Mouse (Mus musculus) WW6 (cell line): ENCODE measurements at regions not wholly inside any gene's neighbourhood (a gene's known extent, or its start where the extent isn't known, plus 50 kb on each side); places are given as distances from the start of the nearest gene placed in this dataset.

Source experiments
- DNase-seq: peaks from one replicate; pipeline ENCODE4 v3.0.0-alpha.2; 2013; ENCODE audit warnings: low read depth, low spot score

DNA sequence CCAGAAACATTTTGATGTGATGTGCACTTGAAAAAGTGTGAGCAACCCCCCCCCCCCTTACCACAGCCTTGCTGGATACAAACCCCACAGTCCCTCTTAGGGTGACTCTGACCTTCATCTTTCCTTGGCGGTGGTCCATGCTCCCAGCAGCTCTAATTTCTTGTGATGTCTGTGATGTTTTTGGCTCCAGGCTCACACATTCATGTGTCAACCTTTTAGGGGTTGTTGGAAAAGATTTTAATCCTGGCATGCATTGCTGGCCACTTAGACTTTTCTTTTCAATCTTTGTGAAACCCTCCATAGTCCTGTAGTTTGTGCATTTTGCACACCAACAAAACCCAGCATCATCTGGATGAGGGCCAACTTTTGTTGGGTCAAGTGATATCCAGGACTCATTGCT is 134.9 kb upstream of the Igfbp3 start:
- DNase-seq = no peak

DNA sequence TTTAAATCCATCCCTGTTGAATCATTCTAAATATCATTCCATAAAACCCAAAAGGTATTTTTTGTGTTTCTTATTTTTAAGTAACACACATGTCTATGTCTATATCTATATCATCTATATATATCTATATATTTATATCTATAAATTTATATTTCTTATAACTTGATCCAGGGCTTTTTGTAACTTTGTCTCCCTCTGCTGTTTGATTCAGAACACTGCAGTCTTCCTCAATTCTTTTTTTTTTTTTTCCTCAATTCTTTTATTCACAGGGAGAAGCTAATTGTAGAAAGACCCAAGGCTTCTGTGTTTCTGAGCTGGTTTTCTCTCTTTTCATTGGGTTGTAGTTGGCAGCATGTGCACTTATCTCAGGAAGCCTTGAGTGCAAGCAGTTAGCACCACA is 124.1 kb upstream of the Igfbp3 start:
- DNase-seq = no peak

DNA sequence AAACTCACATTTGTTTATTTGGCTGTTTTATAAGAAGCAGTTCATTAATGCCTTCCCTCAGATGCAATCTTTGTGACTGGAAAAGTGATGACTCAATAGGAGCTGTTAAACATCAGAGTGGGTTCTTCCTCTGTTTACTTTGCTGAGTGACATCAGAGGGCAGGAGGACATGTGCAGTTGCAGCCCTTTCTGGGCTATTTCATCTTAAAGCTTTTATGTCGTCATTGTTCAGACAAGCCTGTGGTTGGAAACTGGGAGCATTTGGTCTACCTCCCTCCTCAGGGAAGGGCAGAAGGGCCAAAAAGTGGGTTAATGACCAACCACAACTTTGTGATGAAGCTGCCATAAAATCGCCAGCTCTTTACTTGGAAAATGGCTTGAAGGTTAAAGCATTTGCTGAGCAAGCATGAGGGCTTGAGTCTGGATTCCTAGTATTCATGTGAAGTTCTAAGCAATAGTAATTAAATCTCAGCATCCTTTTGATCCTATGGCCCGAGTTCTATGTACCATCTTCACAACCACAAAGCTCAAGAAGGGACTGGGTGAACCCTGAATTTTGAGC is 103.8 kb upstream of the Igfbp3 start:
- DNase-seq = no peak

DNA sequence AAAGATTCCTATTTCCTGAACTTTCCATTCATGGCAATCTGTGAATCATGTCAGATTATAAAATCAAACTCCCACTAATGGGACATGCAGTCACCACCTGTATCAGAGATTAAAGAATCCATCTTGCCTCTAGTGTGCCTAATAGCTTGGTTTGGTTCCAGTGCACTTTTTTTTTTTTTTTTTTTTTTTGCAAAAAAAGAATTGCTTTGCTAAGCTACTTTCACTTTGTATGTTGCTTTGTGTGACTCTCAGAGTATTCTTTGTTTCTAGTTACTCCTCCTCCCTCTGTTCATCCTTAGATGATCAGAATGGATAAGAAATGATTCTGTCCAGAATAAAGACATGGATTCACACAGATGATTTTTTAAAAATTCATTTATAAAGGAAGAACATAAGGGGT is 82.5 kb upstream of the Igfbp3 start:
- no peak for DNase-seq

DNA sequence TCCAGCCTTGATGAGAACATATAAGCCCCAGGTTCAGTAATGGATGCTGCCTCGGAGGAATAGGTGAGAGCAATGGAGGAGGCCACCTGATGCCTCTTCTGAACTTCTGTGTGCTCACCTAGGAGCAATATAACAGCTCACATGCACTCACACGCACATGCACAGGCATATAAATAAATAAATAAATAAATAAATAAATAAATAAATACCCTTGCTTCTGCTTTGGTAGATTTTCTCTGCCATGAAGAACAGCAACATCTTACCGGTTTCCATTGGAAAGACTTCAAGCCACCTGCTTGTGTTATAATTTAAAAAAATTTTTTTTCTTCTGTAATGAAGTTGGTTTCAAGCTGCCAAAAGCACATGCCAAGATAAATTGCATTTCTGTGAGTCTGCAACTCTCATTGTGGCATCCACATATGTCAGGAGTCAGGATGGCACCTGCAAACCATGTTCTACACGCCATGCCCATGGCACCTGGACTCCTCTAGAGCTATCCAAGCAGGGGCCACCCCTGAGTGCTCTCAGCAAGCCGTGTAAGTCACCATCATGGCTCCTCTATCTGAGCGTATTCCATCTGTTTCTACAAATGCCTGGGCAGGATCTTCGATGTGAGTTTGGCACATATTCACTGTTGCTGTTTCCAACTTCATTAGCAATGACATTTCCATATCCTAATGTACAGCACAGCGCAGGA is 75.7 kb upstream of the Igfbp3 start:
- no peak for DNase-seq

DNA sequence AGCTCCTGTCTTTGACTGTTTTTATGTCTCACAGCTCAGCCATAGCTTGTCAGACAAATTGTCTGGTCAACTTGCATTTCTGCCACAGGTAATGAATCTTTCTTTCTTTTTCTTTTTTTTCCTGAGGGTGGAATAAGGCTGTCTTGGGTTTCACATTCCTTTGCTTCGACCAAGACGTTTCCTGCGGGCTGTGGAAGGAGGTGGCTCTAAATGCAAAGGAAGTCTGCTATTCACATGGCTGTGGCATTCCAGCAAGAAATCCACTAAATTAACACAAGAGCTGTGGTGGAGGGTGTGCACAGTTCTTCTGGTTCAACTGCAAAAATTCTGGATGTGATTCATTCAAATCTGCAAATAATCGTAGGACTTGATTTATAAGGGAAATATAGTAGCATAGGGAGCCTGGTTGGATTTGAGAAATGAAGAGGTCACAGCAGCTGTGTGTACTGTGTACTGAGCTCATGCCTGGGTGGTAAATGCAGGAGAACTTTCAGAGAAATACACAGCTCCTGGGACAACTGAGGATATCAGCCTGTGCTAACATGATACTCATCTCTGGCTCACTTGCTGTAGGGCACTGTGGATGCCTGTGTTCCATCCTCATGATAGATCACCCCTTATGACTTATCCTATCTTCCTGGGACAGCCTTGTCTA is 71.2 kb upstream of the Igfbp3 start:
- DNase-seq = no peak

DNA sequence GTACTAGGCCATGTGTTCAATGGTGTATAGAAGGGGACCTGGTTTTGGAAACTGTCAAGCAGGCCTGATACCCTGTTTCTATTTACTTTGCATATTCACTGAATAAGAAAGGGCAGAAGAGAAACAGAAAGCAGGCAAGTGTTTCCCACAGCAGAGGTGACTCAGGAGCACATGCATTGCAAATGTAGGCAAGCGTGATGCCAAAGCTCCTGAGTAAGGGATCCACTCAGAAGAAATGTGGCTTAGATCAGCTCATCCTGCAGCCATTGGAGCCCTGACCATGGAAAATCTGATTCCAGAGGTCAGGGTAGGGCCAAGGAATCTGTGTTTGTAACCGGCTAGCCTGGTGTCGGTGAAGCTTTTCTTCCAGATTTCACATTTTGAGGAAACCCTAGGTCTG is 69.3 kb upstream of the Igfbp3 start:
- DNase-seq = no peak

DNA sequence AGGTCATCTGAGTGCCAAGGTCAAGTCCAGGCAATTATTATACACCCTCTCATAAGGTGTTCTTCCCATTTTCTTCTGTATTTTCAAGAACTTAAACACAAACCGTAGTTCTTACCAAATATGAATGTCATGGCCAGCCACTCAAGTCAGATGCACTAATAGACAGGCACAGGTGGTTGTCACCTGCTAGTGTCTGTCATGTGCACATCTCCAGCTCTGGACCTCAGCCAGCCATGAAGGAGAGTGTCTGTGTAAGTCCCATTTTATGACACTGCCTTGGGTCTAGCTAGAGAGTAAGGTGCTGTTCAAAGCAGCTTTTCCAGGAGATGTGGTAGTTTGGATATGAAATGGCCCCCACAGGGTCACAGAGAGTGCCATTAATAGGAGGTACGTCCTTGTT is 68.5 kb upstream of the Igfbp3 start:
- DNase-seq = no peak

DNA sequence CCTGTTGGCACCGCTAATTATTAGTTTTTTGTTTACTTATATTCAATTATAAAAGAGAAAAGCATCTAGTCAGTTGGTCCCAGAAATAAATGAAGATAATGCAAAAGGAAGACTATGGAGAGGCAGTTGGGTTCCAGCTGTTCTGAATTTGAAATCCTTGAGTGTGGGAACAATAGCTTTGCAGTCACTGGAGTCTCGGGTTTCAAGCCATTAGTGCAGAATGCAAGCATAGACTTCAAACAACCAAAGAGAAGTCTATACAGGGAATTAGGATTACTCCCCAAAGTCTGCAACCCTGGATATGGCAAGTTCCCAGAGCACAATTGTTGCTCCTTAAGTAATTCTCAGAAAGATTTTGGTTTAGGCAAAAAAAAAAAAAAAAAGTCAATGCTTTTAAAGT is 67.9 kb upstream of the Igfbp3 start:
- no peak for DNase-seq

DNA sequence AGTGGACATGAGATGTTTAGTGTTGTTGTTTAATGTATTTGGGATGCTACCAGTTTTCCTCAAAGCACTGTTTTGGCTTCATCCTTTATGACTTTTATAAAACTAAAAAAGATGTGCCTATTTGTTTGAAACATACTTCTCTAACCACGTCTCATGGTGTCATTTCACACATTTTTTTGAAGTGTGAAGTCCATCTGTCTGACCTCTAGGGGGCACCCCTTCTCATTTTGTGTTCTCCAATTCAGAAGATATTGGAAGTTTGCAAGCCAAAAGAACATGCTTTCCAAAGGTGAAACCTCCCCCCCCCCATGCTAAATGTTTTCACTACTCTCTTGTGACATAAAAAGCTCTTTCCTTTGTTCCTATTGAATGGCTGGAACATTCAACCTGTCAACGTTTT is 66.2 kb upstream of the Igfbp3 start:
- DNase-seq = no peak

DNA sequence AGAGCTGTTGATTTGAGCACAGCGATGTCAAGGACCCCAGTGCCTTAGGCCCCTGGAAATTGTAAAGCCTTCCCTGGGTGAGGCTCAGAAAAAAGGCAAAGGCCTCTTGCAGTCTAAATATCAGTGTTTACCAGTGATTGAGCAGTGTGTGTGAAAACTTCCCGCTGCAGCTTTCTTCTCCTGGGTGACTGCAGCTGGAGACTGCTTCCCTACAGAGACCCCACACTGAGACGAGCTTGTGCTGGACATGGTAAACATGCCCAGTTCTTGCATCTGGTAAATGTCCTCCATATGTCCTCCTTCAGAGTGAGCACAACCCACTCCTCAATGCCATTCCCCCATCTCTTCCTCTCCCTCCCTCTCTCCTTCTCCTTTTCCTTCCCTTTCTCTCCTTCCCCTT is 58.8 kb upstream of the Igfbp3 start:
- no peak for DNase-seq

DNA sequence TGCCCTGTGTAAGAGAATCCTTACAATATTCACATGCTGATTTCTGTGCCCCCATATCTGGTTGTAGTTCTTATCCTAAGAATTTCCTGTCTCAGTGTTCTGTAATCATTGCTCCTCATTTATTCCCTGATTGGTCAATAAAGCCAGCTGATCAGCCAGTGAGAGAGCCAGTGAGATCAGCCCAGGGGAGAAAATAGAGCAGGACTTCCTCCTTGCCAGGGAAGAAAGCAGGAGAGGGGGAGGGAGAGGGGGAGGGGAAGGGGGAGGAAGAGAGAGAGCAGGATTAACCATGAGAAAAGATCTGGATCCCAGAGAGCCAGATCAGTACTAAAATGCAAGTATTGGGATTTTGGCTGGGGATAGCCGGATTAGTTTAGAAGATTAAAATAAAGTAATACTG is 57.2 kb upstream of the Igfbp3 start:
- DNase-seq = no peak

DNA sequence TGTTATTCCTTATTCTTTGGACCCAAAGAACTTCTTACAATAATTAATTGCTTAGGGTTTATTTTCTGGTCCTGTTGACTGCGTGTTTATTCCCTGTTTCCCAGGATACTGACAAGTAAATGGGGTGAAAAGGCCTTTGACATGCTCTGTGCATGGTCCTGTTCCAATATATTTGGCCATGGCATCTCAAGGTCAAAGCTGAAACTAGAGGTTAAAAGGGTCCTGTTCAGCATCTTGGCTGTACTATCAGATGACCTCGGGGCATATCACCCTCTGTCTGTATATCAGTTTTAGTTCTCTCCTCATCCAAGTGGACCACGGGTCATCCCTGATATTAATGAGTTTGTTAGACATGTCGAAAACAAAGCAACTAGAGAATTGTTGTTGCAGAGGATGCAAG is 50.2 kb upstream of the Igfbp3 start:
- DNase-seq = no peak
